Mouse (Mus musculus) cerebellum, postnatal 10 days (tissue): Measurements from ENCODE around the gene Ankfy1.
A peak's percentile ranks its signal among the peaks of the same experiment; 100 is the strongest.

Experiments used
- DNase-seq, 2 experiments: peaks; one replicate each; pipeline ENCODE4 v3.0.0; 2021; ENCODE audit warnings: mixed read lengths in 2 of 2

The Ankfy1 gene

GRCm38 (mm10) chr11:72795455-72796295, 105.9 kb downstream of the Ankfy1 start, which contains the start of the genes Cyb5d2 and Zzef1:
Gene Cyb5d2 (minus strand): TSS chr11:72796142.
Gene Zzef1 (plus strand): TSS chr11:72796226.
- DNase-seq: peak; percentile 94 to 96

- DNase-seq: no peak
Observed at GRCm38 (mm10) chr11:72796296-72796687, 106.5 kb downstream of the Ankfy1 start.

GRCm38 (mm10) chr11:72796773-72797338, 107.0 kb downstream of the Ankfy1 start:
- DNase-seq: no peak

- no peak for DNase-seq
Observed at GRCm38 (mm10) chr11:72798112-72798511, 108.3 kb downstream of the Ankfy1 start.

- DNase-seq: no peak
Observed at GRCm38 (mm10) chr11:72801182-72801581, 111.4 kb downstream of the Ankfy1 start.

- DNase-seq: no peak
Observed at GRCm38 (mm10) chr11:72803038-72803437, 113.2 kb downstream of the Ankfy1 start.

GRCm38 (mm10) chr11:72804586-72804985, 114.8 kb downstream of the Ankfy1 start:
- no peak for DNase-seq

- no peak for DNase-seq
Observed at GRCm38 (mm10) chr11:72805232-72805631, 115.4 kb downstream of the Ankfy1 start.

GRCm38 (mm10) chr11:72806556-72806955, 116.8 kb downstream of the Ankfy1 start:
- peak; percentile 17 to 22 for DNase-seq

GRCm38 (mm10) chr11:72807992-72808391, 118.2 kb downstream of the Ankfy1 start:
- DNase-seq: no peak

- no peak for DNase-seq
Observed at GRCm38 (mm10) chr11:72813687-72814086, 123.9 kb downstream of the Ankfy1 start.

GRCm38 (mm10) chr11:72814188-72814587, 124.4 kb downstream of the Ankfy1 start:
- DNase-seq: peak in 1 of 2 experiments; percentile 19

- no peak for DNase-seq
Observed at GRCm38 (mm10) chr11:72816859-72817258, 127.1 kb downstream of the Ankfy1 start.

- DNase-seq: no peak
Observed at GRCm38 (mm10) chr11:72818067-72818466, 128.3 kb downstream of the Ankfy1 start.

GRCm38 (mm10) chr11:72821041-72821440, 131.2 kb downstream of the Ankfy1 start:
- no peak for DNase-seq
